36 mouse cellular contexts compared by ENCODE assay signal in the genomic region with DNA sequence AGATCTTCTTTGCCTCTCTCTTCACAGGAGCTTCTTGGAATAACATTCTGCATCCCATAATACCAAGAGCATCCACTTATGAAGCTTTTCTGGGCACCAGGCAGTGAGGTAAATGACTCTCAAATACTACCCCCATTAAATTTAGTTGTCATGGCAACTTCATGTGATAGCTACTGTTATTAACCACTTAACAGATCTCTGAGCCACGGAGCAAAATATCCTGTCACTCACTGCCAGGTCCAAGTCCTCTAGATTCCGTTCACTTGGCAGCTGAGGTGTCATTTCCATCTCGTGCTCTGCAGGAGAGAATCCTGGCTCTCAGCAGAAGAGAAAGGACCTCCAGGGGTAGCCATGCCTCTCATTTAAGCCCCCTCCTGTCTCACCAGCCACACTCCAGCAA. TPM values are rescaled to one million over a fixed set of nuclear protein-coding genes. Genes with fewer than 3 reads are reported as not detected.
DNase-seq lines count a peak whose midpoint lies in the region; ATAC-seq and TF ChIP-seq lines count a peak whose summit lies in the region.
"Had no signal": no experiment of that assay in that cellular context is flagged by ENCODE, and none has a peak within 500 bp of the region (broad histone marks: within the 10 kb centered on the region; RNA-seq: fewer than 3 reads in every experiment).

No protein-coding gene starts in this region.

- no peak overlapping the region for H3K27ac ChIP-seq in hindbrain, embryonic 16.5 days (ENCODE audit: low read depth, low read length)
- H3K27ac ChIP-seq in hindbrain, embryonic 14.5 days: no peak overlapping the region; the same call in 1 of the 2 replicates
- H3K27ac ChIP-seq in midbrain, embryonic 15.5 days: peak overlapping the region; percentile 30; the same call in 1 of the 2 replicates
- H3K27ac ChIP-seq: embryonic facial prominence, embryonic 12.5 days; heart, embryonic 13.5 days; intestine, embryonic 15.5 days; liver, embryonic 12.5 days had no signal

- H3K4me1 ChIP-seq in hindbrain, embryonic 16.5 days (ENCODE audit: control insufficient read depth, insufficient read depth, low read depth, low read length): peaks cover 3% of the 10 kb centered on the region; the same call in 1 of the 2 replicates
- peaks cover 12% of the 10 kb centered on the region; the same call in 1 of the 2 replicates for H3K4me1 ChIP-seq in hindbrain, embryonic 14.5 days (replicated peaks; ENCODE audit: control insufficient read depth, insufficient read depth, low read length)
- peaks cover 18% of the 10 kb centered on the region for H3K4me1 ChIP-seq in midbrain, embryonic 15.5 days
- H3K4me1 ChIP-seq: embryonic facial prominence, embryonic 12.5 days; heart, embryonic 13.5 days; intestine, embryonic 15.5 days; liver, embryonic 12.5 days had no signal

- DNase-seq in hindbrain, embryonic 14.5 days (ENCODE audit: low spot score): no peak
- DNase-seq in brain, adult 2 months (ENCODE audit: low read depth, low spot score): peak; percentile 26
- peak; percentile 84 for DNase-seq in brain, embryonic 14.5 days (ENCODE audit: low read depth)
- no peak for DNase-seq in adrenal gland, adult 18-20 months (ENCODE audit: low spot score in 2 of 2)
- no peak for DNase-seq in spleen, postnatal 4 days (ENCODE audit: low spot score in 2 of 2)
- DNase-seq: adrenal gland, adult 8-10 months; B cell, adult 2 months; cerebellum, adult 11-12 months; cerebellum, adult 9-11 months; embryo, embryonic 11 days; gastrocnemius, postnatal 10 days; heart, postnatal 10 days; kidney, adult 9 months; kidney, postnatal 10 days; layer of hippocampus, postnatal 36 days; left cerebral cortex, postnatal 4 days; liver, postnatal 0 days; lung, postnatal 36 days; right cerebral cortex, postnatal 4 days; thymus, adult 2 months; thymus, postnatal 4 days had no signal

- H3K4me2 ChIP-seq in hindbrain, embryonic 16.5 days (ENCODE audit: low read length): no peak overlapping the region
- H3K4me2 ChIP-seq in hindbrain, embryonic 14.5 days (replicated peaks): no peak overlapping the region
- no peak overlapping the region for H3K4me2 ChIP-seq in midbrain, embryonic 15.5 days
- H3K4me2 ChIP-seq: embryonic facial prominence, embryonic 12.5 days; heart, embryonic 13.5 days; intestine, embryonic 15.5 days; liver, embryonic 12.5 days had no signal

- no peaks in the 10 kb centered on the region for H3K36me3 ChIP-seq in hindbrain, embryonic 16.5 days (ENCODE audit: control insufficient read depth, insufficient read depth, low read length)
- no peaks in the 10 kb centered on the region for H3K36me3 ChIP-seq in hindbrain, embryonic 14.5 days (replicated peaks; ENCODE audit: control insufficient read depth, insufficient read depth)
- H3K36me3 ChIP-seq in midbrain, embryonic 15.5 days (replicated peaks): no peaks in the 10 kb centered on the region
- H3K36me3 ChIP-seq: embryonic facial prominence, embryonic 12.5 days; heart, embryonic 13.5 days; intestine, embryonic 15.5 days; liver, embryonic 12.5 days had no signal

- no peaks in the 10 kb centered on the region for H3K9me3 ChIP-seq in hindbrain, embryonic 16.5 days (ENCODE audit: control insufficient read depth, low read length)
- H3K9me3 ChIP-seq in hindbrain, embryonic 14.5 days (ENCODE audit: control insufficient read depth, low read length): no peaks in the 10 kb centered on the region
- H3K9me3 ChIP-seq in midbrain, embryonic 15.5 days: no peaks in the 10 kb centered on the region
- H3K9me3 ChIP-seq: embryonic facial prominence, embryonic 12.5 days; heart, embryonic 13.5 days; intestine, embryonic 15.5 days; liver, embryonic 12.5 days had no signal

- no peak overlapping the region for H3K9ac ChIP-seq in hindbrain, embryonic 16.5 days (ENCODE audit: low read depth, low read length)
- no peak overlapping the region for H3K9ac ChIP-seq in hindbrain, embryonic 14.5 days
- H3K9ac ChIP-seq in midbrain, embryonic 15.5 days: no peak overlapping the region
- H3K9ac ChIP-seq: embryonic facial prominence, embryonic 12.5 days; heart, embryonic 13.5 days; intestine, embryonic 15.5 days; liver, embryonic 12.5 days; liver, postnatal 0 days had no signal

- no peak overlapping the region for H3K4me3 ChIP-seq in hindbrain, embryonic 16.5 days (ENCODE audit: low read length)
- no peak overlapping the region for H3K4me3 ChIP-seq in hindbrain, embryonic 14.5 days (replicated peaks; ENCODE audit: low read length)
- no peak overlapping the region for H3K4me3 ChIP-seq in midbrain, embryonic 15.5 days
- H3K4me3 ChIP-seq: embryonic facial prominence, embryonic 12.5 days; heart, embryonic 13.5 days; intestine, embryonic 15.5 days; liver, embryonic 12.5 days had no signal

- ATAC-seq in hindbrain, embryonic 16.5 days: 0 out of 2 replicates have a peak, but pooled peaks have one; percentile 37
- no peak for ATAC-seq in hindbrain, embryonic 14.5 days (ENCODE audit: low FRiP score)
- ATAC-seq in midbrain, embryonic 15.5 days (replicated peaks): 0 out of 2 replicates have a peak, but pooled peaks have one; percentile 50
- ATAC-seq: activated CD4-positive, CD25-positive, alpha-beta regulatory T cell, adult 4 months; intestine, embryonic 15.5 days; liver, embryonic 12.5 days; liver, postnatal 0 days had no signal

- H3K27me3 ChIP-seq in hindbrain, embryonic 16.5 days (replicated peaks; ENCODE audit: control insufficient read depth, insufficient read depth, low read length): no peaks in the 10 kb centered on the region
- no peaks in the 10 kb centered on the region for H3K27me3 ChIP-seq in hindbrain, embryonic 14.5 days (ENCODE audit: control insufficient read depth, insufficient read depth, low read length)
- no peaks in the 10 kb centered on the region for H3K27me3 ChIP-seq in midbrain, embryonic 15.5 days (replicated peaks)
- H3K27me3 ChIP-seq: embryonic facial prominence, embryonic 12.5 days had no signal

- TF ChIP-seq CTCF in brain, embryonic 14.5 days (IDR thresholded peaks at IDR 0.05; ENCODE audit: borderline replicate concordance, extremely low read depth, insufficient read depth, insufficient read length): no peak

- WGBS in hindbrain, embryonic 16.5 days: 19% methylated on average over 3 of the region's 3 CpGs
- WGBS in hindbrain, embryonic 14.5 days: 18% methylated on average over 3 of the region's 3 CpGs
- 19% methylated on average over 3 of the region's 3 CpGs for WGBS in midbrain, embryonic 15.5 days

- TF ChIP-seq POLR2A in brain, embryonic 14.5 days (IDR thresholded peaks at IDR 0.05; ENCODE audit: borderline replicate concordance, extremely low read depth, insufficient read depth, insufficient read length, poor library complexity, severe bottlenecking): no peak

RNA-seq across cellular contexts. Expression of a gene that starts 4.6 kb away (rescaled TPM):
- polyA plus RNA-seq in hindbrain, embryonic 16.5 days (2015; fragmentation: Nextera tagmentation; extraction: Ambion mirVana): 0.24 and 0.38 TPM in 2 replicates
- polyA plus RNA-seq in hindbrain, embryonic 14.5 days (2014; fragmentation: Nextera tagmentation; extraction: Ambion mirVana): not detected in 2 replicates
- 0.04 and 0.08 TPM in 2 replicates for polyA plus RNA-seq in brain, embryonic 14.5 days (2012; rRNA removed)
- not detected in 2 replicates for polyA plus RNA-seq in midbrain, embryonic 15.5 days (2015; fragmentation: Nextera tagmentation; extraction: Ambion mirVana)
- total RNA-seq in adrenal gland, adult 18-20 months (2021): not detected
- total RNA-seq: adrenal gland, adult 8-10 months; adrenal gland, postnatal 4 days; gastrocnemius, postnatal 10 days; heart, adult 8-10 months; heart, postnatal 10 days; hematopoietic stem cell, adult 5-6 weeks; layer of hippocampus, postnatal 36 days; left cerebral cortex, postnatal 4 days; megakaryocyte, adult 5-6 weeks had no signal
- polyA plus RNA-seq: activated CD4-positive, CD25-positive, alpha-beta regulatory T cell, adult 4 months; embryonic facial prominence, embryonic 12.5 days; gonadal fat pad, adult 2 months; heart, embryonic 13.5 days; intestine, embryonic 15.5 days; large intestine, adult 2 months; liver, embryonic 12.5 days; liver, postnatal 0 days; lung, embryonic 16.5 days; spleen, adult 2 months had no signal

RNA-seq across cellular contexts. Expression of a gene that starts 11.3 kb away (rescaled TPM):
- polyA plus RNA-seq in hindbrain, embryonic 16.5 days (2015; fragmentation: Nextera tagmentation; extraction: Ambion mirVana): 1.9 and 2.0 TPM in 2 replicates
- 0.52 and 0.68 TPM in 2 replicates for polyA plus RNA-seq in hindbrain, embryonic 14.5 days (2014; fragmentation: Nextera tagmentation; extraction: Ambion mirVana)
- polyA plus RNA-seq in brain, embryonic 14.5 days (2012; rRNA removed): 0.78 and 0.98 TPM in 2 replicates
- 0.46 and 0.73 TPM in 2 replicates for polyA plus RNA-seq in midbrain, embryonic 15.5 days (2015; fragmentation: Nextera tagmentation; extraction: Ambion mirVana)
- total RNA-seq in adrenal gland, adult 18-20 months (2021): not detected
- total RNA-seq: adrenal gland, adult 8-10 months; adrenal gland, postnatal 4 days; gastrocnemius, postnatal 10 days; heart, adult 8-10 months; heart, postnatal 10 days; hematopoietic stem cell, adult 5-6 weeks; megakaryocyte, adult 5-6 weeks had no signal
- polyA plus RNA-seq: activated CD4-positive, CD25-positive, alpha-beta regulatory T cell, adult 4 months; gonadal fat pad, adult 2 months; heart, embryonic 13.5 days; intestine, embryonic 15.5 days; large intestine, adult 2 months; liver, embryonic 12.5 days; liver, postnatal 0 days; lung, embryonic 16.5 days; spleen, adult 2 months had no signal

RNA-seq across cellular contexts. Expression of a gene that starts 27.1 kb away (rescaled TPM):
- polyA plus RNA-seq in hindbrain, embryonic 16.5 days (2015; fragmentation: Nextera tagmentation; extraction: Ambion mirVana): 0.20 TPM in 1 of 2 replicates, not detected in the other
- polyA plus RNA-seq in hindbrain, embryonic 14.5 days (2014; fragmentation: Nextera tagmentation; extraction: Ambion mirVana): not detected in 2 replicates
- polyA plus RNA-seq in brain, embryonic 14.5 days (2012; rRNA removed): not detected in 2 replicates
- polyA plus RNA-seq in midbrain, embryonic 15.5 days (2015; fragmentation: Nextera tagmentation; extraction: Ambion mirVana): not detected in 2 replicates
- not detected for total RNA-seq in adrenal gland, adult 18-20 months (2021)
- total RNA-seq: adrenal gland, adult 8-10 months; adrenal gland, postnatal 4 days; gastrocnemius, postnatal 10 days; heart, adult 8-10 months; heart, postnatal 10 days; hematopoietic stem cell, adult 5-6 weeks; left cerebral cortex, postnatal 4 days; megakaryocyte, adult 5-6 weeks had no signal
- polyA plus RNA-seq: activated CD4-positive, CD25-positive, alpha-beta regulatory T cell, adult 4 months; embryonic facial prominence, embryonic 12.5 days; gonadal fat pad, adult 2 months; heart, embryonic 13.5 days; intestine, embryonic 15.5 days; large intestine, adult 2 months; liver, embryonic 12.5 days; liver, postnatal 0 days; lung, embryonic 16.5 days; spleen, adult 2 months had no signal

RNA-seq across cellular contexts. Expression of a gene that starts 48.0 kb away (rescaled TPM):
- polyA plus RNA-seq in hindbrain, embryonic 16.5 days (2015; fragmentation: Nextera tagmentation; extraction: Ambion mirVana): 1.7 and 1.8 TPM in 2 replicates
- polyA plus RNA-seq in hindbrain, embryonic 14.5 days (2014; fragmentation: Nextera tagmentation; extraction: Ambion mirVana): 0.52 and 0.54 TPM in 2 replicates
- polyA plus RNA-seq in brain, embryonic 14.5 days (2012; rRNA removed): 0.09 and 0.18 TPM in 2 replicates
- polyA plus RNA-seq in midbrain, embryonic 15.5 days (2015; fragmentation: Nextera tagmentation; extraction: Ambion mirVana): 0.08 TPM in 2 replicates
- total RNA-seq in adrenal gland, adult 18-20 months (2021): not detected
- total RNA-seq: adrenal gland, adult 8-10 months; adrenal gland, postnatal 4 days; heart, adult 8-10 months; heart, postnatal 10 days; hematopoietic stem cell, adult 5-6 weeks; layer of hippocampus, postnatal 36 days; left cerebral cortex, postnatal 4 days; megakaryocyte, adult 5-6 weeks had no signal
- polyA plus RNA-seq: activated CD4-positive, CD25-positive, alpha-beta regulatory T cell, adult 4 months; embryonic facial prominence, embryonic 12.5 days; heart, embryonic 13.5 days; intestine, embryonic 15.5 days; large intestine, adult 2 months; liver, embryonic 12.5 days; liver, postnatal 0 days; lung, embryonic 16.5 days; spleen, adult 2 months had no signal

RNA-seq across cellular contexts. Expression of a gene that starts 59.7 kb away (rescaled TPM):
- polyA plus RNA-seq in hindbrain, embryonic 16.5 days (2015; fragmentation: Nextera tagmentation; extraction: Ambion mirVana): 15.6 and 16.9 TPM in 2 replicates
- polyA plus RNA-seq in hindbrain, embryonic 14.5 days (2014; fragmentation: Nextera tagmentation; extraction: Ambion mirVana): 11.9 and 12.2 TPM in 2 replicates
- 14.9 and 19.4 TPM in 2 replicates for polyA plus RNA-seq in brain, embryonic 14.5 days (2012; rRNA removed)
- 12.3 and 12.8 TPM in 2 replicates for polyA plus RNA-seq in midbrain, embryonic 15.5 days (2015; fragmentation: Nextera tagmentation; extraction: Ambion mirVana)
- under 1 TPM in 1 of 2 experiments, not detected in 1; 0.56 TPM for total RNA-seq in adrenal gland, adult 18-20 months (2021)
- total RNA-seq: gastrocnemius, postnatal 10 days; heart, adult 8-10 months; heart, postnatal 10 days; hematopoietic stem cell, adult 5-6 weeks; megakaryocyte, adult 5-6 weeks had no signal
- polyA plus RNA-seq: activated CD4-positive, CD25-positive, alpha-beta regulatory T cell, adult 4 months; liver, postnatal 0 days had no signal

Comparison
In these comparisons a context has a peak if more than half of its experiments do, and no peak if none do; other contexts are left out.
1. DNase-seq: peak in brain, adult 2 months (single experiment) and brain, embryonic 14.5 days (single experiment); none in hindbrain, embryonic 14.5 days (single experiment), adrenal gland, adult 18-20 months (0 of 2) and spleen, postnatal 4 days (0 of 2).